Mouse (Mus musculus) testis, adult 10 weeks (tissue): ENCODE measurements around the gene Ager. TPM values are rescaled to one million over a fixed set of nuclear protein-coding genes. Genes with fewer than 3 reads are reported as not detected.

Experiments used
- polyA plus RNA-seq: library from polyadenylated mRNA; stranded (reverse); fragments of 350-450 nt; fragmentation: Illumina TruSeq; extraction: RNeasy Lipid Tissue Mini Kit (QIAGEN cat#74804); gene quantifications from one replicate; pipeline ENCODE4 v1.2.3, GENCODE M21; 2014; ENCODE audit warnings: low read depth, low replicate concordance

The Ager gene
- not detected for polyA plus RNA-seq

DNA sequence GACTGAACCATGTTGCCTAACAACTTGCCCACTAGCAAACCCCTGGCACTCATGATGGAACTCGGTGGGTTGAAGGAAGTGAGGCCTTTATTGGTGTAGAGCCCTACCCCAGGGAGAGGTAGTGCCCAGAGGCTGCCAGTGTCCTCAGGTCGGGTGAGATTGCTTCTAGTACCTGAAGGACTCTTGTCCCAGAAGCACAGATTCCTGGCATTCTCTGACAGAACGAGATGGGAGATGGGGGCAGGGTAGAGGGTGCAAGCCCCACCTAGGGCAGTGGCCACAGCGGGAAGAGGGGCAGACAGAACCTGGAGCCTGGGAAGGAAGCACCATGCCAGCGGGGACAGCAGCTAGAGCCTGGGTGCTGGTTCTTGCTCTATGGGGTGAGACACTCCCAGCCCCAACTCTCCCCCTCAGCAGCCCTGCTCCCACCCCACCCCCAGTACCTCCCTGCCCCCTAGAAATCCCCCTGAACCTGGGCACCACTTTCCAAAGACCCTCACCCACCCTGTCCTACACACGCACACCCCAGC is at the start of gene Ager:
Ager (plus strand) TSS at position 297 of the 530 bp plus-strand sequence.

DNA sequence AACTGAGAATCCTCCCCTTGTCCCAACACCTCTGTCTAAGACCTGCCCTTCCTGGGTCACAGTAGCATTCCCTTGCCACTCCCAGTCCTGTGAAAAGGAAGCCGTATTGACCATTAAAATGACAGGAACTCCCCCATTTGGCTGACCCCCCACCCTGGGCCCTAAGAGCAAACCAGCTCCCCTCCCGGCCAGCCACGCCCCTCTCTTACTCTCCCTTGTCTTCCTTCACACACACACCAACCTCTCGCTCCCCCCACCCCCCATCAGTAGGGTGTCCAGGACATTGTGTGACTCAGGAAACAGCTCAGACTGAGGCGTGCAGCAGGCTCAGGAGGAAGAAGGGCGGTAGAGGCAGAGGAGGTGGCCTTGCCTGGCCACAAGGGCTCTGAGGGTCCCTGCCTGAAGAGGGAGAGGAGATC is 33.6 kb upstream of the Ager start, which contains the start of gene Notch4:
Notch4 (plus strand) TSS at position 266 of the 419 bp plus-strand sequence.

DNA sequence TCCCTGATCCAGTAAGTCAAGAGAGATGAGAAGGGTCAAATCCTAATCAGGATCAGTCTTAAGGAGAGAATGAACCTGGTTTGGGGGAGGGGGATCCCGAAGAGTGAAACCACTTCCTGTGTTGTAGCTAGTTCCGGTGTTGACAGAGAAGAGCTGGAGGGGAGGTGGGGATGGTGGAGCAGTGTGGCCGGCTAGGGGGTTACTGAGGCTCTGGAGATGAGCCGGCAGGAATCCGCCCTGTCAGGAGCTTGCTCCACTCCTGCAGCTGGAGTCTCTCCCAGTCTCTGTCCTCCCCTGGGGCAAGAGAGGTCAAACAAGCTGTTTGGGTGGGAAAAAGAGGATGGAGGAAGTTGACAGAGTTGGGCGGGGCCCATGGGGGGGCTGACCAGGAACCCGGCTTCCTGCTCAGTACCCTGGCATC is 8.0 kb upstream of the Ager start, which contains the start of gene Gpsm3:
Gpsm3 (plus strand) TSS at position 126 of the 421 bp plus-strand sequence.

DNA sequence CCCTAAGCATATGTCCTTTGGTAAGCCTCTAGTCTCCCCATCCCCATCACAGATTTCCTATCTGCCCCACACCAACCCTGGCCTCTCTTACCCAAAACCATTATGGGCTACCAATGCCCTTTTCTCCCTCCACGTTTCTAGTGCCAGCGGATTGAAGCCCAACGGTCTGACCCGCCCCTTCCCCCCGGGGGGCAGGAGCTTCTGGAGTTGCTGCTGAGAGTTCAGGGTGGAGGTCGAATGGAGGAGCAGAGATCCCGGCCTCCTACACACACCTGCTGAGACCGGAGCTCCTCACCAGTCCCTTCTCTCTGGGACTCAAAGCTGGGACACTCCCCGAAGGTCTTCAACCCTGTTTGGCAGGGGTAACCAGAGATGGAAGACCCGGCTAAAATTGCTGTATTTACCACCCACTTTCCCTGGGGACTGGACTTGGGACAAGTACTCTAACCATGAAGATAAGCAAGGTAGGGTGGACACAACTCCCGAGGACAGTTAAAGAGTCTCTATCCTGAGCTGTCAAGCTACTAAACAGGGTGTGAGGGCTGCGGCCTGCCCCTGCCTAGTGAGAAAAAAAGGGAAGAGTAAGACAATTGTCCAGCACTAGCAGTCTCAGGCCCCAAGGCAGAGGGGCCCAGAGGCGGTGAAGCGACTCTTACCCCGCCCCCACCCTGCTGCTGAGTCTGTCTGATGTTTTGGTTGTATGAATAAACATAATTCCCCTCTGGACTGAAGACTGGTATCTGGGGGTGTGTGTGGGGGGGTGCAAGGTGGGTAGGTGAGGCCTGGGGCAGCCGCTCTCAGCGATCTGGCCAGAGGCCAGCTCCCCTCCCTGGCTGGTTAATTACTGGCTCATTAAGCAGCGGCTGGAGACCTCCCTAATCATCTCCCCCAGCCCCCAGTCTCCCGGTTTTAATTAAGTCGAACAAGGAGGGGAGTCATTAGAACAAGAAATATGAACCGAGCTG is 6.4 kb upstream of the Ager start, which contains the start of gene Pbx2:
Pbx2 (plus strand) TSS at position 238 of the 965 bp plus-strand sequence.

DNA sequence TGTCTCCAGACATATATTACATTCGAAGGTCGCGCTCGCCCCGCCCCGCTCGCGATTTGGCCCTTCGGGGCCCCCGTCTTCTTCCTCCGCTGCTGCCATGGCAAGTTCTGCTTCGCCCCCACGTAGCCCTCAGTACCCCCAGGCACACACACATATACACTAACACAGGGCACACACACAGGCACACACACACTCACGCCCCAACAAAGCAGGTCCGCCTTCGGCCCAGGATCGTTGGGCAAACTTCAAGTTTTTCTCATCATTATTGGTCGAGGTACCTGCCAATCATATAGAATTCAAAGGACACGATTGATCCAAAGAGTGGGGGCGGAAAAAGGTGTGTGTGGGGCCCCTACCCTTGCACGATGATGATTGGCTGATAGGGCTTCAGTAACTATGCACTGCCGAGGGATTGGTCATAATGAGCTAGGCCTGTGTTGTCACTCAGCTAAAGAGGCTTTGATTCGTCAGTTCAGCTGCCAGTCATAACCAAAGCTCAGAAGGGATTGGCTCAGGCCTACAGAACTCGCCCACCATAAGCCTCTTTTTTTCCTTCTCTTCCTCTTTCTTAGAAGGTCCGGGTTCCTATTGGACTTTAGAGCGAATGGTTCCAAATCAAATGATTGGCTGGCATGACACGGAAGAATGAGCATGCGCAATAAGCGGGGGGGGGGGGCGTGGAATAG is 5.9 kb downstream of the Ager start, which contains the start of gene Rnf5:
Rnf5 (minus strand) TSS at position 316 of the 686 bp plus-strand sequence.

DNA sequence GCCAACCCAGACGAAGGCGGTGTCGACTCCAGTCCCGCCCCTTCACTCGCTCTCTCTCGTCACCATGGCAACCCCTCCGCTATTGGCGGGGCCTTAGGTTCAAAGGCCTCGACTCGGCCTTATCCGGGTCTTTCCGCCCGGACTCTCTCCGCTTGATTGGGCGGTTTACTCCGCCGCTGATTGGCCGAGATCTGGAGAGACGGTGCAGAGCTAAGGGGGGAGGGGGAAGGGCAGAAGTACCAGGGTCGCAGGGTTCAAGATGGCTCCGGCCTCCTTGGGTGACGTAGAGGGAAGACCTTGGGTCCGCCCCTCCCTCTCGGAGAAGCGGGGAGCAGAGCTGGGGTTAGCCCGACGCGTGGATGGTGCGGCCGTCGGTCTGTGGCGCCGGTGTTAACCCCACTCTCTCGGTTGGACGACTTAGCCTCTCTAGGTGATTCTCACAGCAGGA is 6.4 kb downstream of the Ager start, which contains the start of gene Agpat1:
Agpat1 (plus strand) TSS at position 202 of the 448 bp plus-strand sequence.

DNA sequence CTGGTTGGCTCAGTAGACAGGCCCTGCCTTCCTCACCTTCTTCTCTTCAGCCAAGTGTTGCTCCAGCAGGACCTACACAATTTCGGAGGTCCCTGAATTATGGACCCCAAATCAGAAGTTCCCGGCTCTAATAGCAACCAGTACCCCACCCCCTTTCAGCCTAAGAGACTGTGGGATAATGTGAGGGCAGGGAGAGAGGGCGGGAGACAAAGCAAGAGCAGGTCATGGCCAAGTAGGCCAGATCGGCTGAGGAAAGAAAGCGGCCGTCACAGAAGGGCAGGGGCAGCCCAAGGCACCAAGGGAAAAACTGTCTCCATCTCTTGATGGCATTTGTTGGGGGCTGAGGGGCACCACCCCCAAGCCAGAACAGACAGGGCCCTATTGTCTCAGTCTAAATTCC is 18.2 kb downstream of the Ager start, which contains the start of gene Egfl8:
Egfl8 (minus strand) TSS at position 101 of the 400 bp plus-strand sequence.

DNA sequence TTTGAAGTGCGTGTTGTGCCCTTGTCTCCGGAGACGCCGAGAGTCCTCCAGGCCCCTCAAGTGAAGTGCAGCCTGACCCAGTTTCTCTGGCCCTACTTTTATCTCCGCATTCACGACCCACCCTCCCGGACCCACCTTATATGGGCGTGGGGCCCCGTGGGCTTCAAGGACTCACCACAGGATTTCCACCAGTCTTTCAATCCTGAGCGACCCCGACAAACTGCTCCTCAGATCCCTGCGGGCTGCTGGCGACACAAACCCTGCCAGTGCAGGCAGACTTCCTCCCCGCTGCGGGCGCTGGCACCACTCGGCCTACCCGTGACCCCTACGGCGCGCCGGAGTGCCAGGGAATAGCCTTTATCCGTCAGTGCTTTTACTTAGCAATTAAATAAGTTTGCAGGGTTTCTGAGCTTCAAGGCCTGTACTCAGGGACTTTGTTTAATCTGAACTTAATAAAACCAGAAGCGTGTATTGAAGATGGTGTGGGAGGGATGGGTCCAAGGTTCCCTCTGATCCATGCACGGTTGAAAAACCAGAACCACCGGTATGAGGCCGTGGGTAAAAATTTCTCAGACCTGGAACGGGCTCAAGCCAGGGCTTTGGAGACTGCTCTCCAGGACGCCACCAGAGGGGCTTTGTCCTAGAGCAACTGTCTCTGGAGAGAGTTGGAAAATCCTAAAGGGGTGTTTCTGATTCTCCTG is 30.4 kb downstream of the Ager start, which contains the start of gene Ppt2:
Ppt2 (minus strand) TSS at position 568 of the 701 bp plus-strand sequence.

DNA sequence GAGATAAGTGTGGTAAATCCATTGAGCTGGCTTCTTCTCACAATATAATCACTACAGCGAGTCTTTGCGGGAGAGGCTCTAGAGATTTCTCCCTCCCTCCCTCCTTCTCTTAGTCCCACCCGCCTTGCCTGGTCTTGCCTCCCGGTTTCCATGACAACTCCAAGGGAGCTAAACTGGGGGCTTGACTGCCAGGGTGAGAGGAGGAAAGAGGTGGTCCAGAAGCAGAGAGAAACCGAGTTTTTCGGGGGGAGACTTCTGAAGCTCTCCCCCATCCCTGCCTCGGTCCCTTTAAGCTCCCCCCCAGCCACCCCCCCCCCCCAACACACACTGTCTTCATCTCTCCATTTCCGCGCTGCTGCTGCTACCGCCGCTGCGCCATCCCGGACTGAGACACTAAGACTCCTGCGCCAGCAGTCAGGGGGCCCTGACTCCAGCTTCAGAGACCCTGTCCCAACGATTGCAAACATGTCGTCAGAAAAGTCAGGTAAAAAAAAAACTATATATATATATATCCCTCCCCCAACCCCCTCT is 31.6 kb downstream of the Ager start, which contains the start of gene Prrt1:
Prrt1 (plus strand) TSS at position 313 of the 531 bp plus-strand sequence.

DNA sequence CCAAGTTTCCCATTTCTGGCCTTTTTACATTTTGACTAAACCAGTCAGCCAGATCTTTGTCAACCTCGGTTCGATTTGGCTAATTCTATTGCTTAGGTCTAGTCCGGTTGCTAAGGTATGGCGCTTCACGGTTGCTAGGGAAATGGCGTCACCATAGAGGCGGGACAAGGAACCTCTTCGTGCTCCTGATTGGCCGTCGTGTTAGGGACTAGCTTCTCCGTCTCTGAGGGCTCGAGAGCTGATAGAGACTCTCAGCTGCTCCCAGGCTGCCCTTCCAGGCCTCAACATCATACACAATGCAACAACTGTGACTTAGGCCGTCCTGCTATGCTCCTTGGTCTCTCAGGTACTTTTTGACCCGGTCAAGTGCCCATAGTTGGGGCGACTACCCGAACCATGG is 46.9 kb downstream of the Ager start, which contains the start of gene Fkbpl:
Fkbpl (plus strand) TSS at position 157 of the 400 bp plus-strand sequence.

DNA sequence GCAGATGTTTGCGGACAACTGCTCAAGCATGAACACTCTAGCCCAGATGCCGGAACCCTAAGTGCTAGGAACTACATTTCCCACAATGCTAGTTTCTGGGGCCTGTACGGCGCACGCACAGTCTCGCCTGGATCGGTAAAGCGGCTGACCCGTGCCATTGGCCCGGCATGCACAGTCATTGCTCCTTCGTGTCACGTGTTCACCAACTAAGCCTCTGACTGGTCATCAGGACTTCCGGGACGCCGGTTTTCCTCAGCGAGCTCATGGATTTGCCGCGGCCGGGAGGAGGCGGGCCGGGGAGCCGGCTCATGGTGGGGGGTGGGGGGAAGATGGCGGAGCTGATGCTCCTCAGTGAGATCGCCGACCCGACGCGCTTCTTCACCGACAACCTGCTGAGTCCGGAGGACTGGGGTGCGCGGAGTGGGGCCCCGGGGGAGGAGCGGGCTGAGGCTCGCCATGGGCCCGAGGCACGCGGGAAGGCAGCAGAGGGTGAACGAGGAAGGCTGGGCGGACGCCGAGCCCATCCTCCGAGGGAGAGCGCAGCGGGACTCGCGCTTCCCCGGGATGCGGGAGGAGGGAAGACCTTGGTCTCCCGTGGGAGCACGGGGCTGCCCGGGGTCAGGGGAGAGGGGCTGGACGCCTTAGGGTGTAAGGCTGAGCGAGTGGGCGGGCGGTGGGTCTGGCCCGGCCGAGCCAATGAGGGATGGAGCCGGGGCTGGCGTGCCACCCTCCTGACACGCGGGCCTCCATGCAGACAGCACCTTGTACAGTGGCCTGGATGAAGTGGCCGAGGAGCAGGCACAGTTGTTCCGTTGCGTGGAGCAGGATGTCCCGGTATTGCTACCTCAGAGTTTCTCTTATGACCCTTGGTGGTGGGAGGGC is 49.5 kb downstream of the Ager start, which contains the start of gene Atf6b:
Atf6b (plus strand) TSS at position 241 of the 882 bp plus-strand sequence.

Other genes with a start within 250 kb of the Ager start
- gene Btnl2, start 243.0 kb upstream of the Ager start, polyA plus RNA-seq = 0.15 TPM
- not detected for gene Btnl1, start 220.7 kb upstream of the Ager start, polyA plus RNA-seq
- 1,880 TPM for gene BC051142, start 199.0 kb upstream of the Ager start, polyA plus RNA-seq
- gene Btnl4, start 120.5 kb upstream of the Ager start, polyA plus RNA-seq = not detected
- gene Btnl6, start 80.5 kb upstream of the Ager start, polyA plus RNA-seq = not detected
- gene Notch4, start 33.6 kb upstream of the Ager start, polyA plus RNA-seq = 1.1 TPM
- gene Gpsm3, start 8.1 kb upstream of the Ager start, polyA plus RNA-seq = not detected
- gene Pbx2, start 6.6 kb upstream of the Ager start, polyA plus RNA-seq = 3.5 TPM
- 7.4 TPM for gene Rnf5, start 5.8 kb downstream of the Ager start, polyA plus RNA-seq
- 14.5 TPM for gene Agpat1, start 6.4 kb downstream of the Ager start, polyA plus RNA-seq
- not detected for gene Egfl8, start 18.1 kb downstream of the Ager start, polyA plus RNA-seq
- 2.6 TPM for gene Ppt2, start 30.6 kb downstream of the Ager start, polyA plus RNA-seq
- 0.24 TPM for gene Prrt1, start 31.7 kb downstream of the Ager start, polyA plus RNA-seq
- 119 TPM for gene Fkbpl, start 46.9 kb downstream of the Ager start, polyA plus RNA-seq
- 1.6 TPM for gene Atf6b, start 49.3 kb downstream of the Ager start, polyA plus RNA-seq
- gene Tnxb, start 72.7 kb downstream of the Ager start, polyA plus RNA-seq = not detected
- gene C4b, start 146.0 kb downstream of the Ager start, polyA plus RNA-seq = 1.2 TPM
- not detected for gene Cyp21a1, start 206.7 kb downstream of the Ager start, polyA plus RNA-seq
- 8.2 TPM for gene Stk19, start 239.1 kb downstream of the Ager start, polyA plus RNA-seq
- 5.8 TPM for gene Dxo, start 239.2 kb downstream of the Ager start, polyA plus RNA-seq